Mouse (Mus musculus): Measurements from ENCODE around the gene Ttc25. TPM values are rescaled to one million over a fixed set of nuclear protein-coding genes. Genes with fewer than 3 reads are reported as not detected.
"Not testable (repeated sequence)": the region's sequence is repeated elsewhere in the genome, so short reads cannot be mapped to it uniquely, and the experiment has no call there.

Ttc25 gene
- polyA plus RNA-seq, 1 experiment, result 0.04 TPM

DNA sequence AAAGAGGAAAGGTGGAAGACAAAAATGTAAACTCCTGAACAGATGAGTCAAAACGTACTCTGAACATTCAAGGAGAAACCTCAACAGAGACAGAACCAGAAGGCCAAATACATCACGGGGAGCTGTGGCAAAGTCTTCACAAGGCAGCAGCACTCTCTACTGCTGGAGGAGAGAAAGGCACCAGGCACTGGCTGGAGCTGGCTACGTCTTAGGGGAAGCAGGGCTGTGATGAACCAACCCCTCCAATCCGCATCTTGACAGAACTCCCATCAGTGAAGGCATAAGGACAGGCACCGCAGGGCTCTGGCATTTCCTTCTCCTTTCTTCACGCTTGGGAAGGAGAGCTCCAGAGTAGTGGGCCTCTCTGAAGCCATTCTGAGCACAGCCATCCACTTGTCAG is 66.2 kb downstream of the Ttc25 start:
- DNase-seq (ENCODE audit: low read depth in 1 of 2, low spot score in 2 of 2), result no peak
- TF ChIP-seq POLR2A (IDR thresholded peaks at IDR 0.05; ENCODE audit: low read depth, low read length) (no peak), CTCF (IDR thresholded peaks at IDR 0.05; ENCODE audit: extremely low read depth, insufficient read depth, insufficient read length, insufficient replicate concordance) (peak; percentile 31; the same call in 1 of the 2 replicates)
- Histone ChIP-seq H3K4me3 (ENCODE audit: extremely low read depth, insufficient read depth, insufficient read length) (no peak overlapping the region), H3K4me1 (ENCODE audit: control insufficient read depth, insufficient read depth, insufficient read length) (peaks cover 7% of the 10 kb centered on the region; the same call in 1 of the 2 replicates), H3K27me3 (ENCODE audit: control insufficient read depth, insufficient read depth, low read length) (no peaks in the 10 kb centered on the region), H3K27ac (ENCODE audit: insufficient read depth, low read length) (0 out of 2 replicates have a peak overlapping the region, but pooled peaks have one; percentile 0), H3K36me3 (ENCODE audit: control insufficient read depth, insufficient read depth, low read length) (peaks cover 8% of the 10 kb centered on the region)
- WGBS, result 74% methylated on average over 6 of the region's 6 CpGs

DNA sequence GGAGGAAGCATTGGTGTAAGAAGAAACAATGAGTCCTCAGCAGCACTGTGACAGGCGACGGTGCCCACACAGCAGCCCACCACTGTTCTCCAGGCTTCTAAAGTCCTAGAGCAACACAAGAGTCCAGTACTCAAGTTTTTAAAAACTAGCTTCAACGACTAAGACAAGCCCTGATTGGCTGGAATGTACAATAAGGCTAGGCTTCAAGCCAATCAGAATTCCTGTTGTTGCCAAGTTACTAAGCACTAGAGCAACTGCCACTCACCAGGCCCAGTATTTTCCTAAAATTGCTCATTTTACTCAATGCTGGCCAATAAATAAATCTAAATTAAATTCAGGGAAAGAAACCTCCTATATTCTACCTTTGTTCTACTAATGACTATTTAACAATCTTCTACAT is 67.8 kb downstream of the Ttc25 start:
- Histone ChIP-seq H3K27ac (ENCODE audit: insufficient read depth, low read length) (no peak overlapping the region), H3K27me3 (ENCODE audit: control insufficient read depth, insufficient read depth, low read length) (no peaks in the 10 kb centered on the region), H3K4me1 (ENCODE audit: control insufficient read depth, insufficient read depth, insufficient read length) (peaks cover 10% of the 10 kb centered on the region), H3K4me3 (ENCODE audit: extremely low read depth, insufficient read depth, insufficient read length) (no peak overlapping the region), H3K36me3 (ENCODE audit: control insufficient read depth, insufficient read depth, low read length) (peaks cover 2% of the 10 kb centered on the region)
- TF ChIP-seq CTCF (IDR thresholded peaks at IDR 0.05; ENCODE audit: extremely low read depth, insufficient read depth, insufficient read length, insufficient replicate concordance) (no peak), POLR2A (IDR thresholded peaks at IDR 0.05; ENCODE audit: low read depth, low read length) (no peak)
- no peak for DNase-seq (ENCODE audit: low read depth in 1 of 2, low spot score in 2 of 2)
- 85% methylated on average over 3 of the region's 3 CpGs for WGBS

DNA sequence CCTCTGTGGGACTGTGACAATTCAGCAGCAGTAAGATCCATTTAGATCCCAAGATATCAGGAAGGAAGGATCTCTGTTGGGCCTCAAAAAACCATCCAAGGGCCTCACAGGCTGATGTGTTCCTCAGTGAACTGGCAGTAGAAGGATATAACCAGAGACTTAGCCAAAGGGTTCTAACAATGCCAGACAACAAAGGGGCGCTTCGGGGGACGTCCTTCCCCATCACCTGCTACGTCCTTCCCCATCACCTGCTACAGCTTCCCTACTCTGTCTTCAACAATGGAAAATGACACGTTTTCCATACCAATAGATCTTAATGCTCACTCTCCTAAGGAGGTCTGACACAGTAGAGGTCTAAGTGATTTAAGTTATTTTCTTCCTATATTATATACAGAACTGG is 70.9 kb downstream of the Ttc25 start:
- Histone ChIP-seq H3K4me1 (ENCODE audit: control insufficient read depth, insufficient read depth, insufficient read length) (peaks cover 10% of the 10 kb centered on the region), H3K36me3 (ENCODE audit: control insufficient read depth, insufficient read depth, low read length) (no peaks in the 10 kb centered on the region), H3K4me3 (ENCODE audit: extremely low read depth, insufficient read depth, insufficient read length) (no peak overlapping the region), H3K27ac (ENCODE audit: insufficient read depth, low read length) (no peak overlapping the region), H3K27me3 (ENCODE audit: control insufficient read depth, insufficient read depth, low read length) (no peaks in the 10 kb centered on the region)
- no peak for DNase-seq (ENCODE audit: low read depth in 1 of 2, low spot score in 2 of 2)
- TF ChIP-seq CTCF (IDR thresholded peaks at IDR 0.05; ENCODE audit: extremely low read depth, insufficient read depth, insufficient read length, insufficient replicate concordance), result no peak
- no peak for TF ChIP-seq POLR2A (IDR thresholded peaks at IDR 0.05; ENCODE audit: low read depth, low read length)
- 89% methylated on average over 5 of the region's 5 CpGs for WGBS

DNA sequence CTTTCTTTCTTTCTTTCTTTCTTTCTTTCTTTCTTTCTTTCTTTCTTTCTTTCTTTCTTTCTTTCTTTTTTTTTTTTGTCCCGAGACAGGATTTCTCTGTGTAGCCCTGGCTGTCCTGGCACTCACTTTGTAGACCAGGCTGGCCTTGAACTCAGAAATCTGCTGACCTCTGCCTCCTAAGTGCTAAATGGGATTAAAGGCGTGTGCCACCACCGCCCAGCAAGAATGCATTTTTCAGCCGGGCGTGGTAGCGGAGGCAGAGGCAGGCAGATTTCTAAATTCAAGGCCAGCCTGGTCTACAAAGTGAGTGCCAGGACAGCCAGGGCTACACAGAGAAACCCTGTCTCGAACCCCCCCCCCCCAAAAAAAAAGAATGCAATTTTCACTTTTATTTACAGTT is 71.4 kb downstream of the Ttc25 start:
- H3K4me3 ChIP-seq (ENCODE audit: extremely low read depth, insufficient read depth, insufficient read length); H3K4me1 ChIP-seq (ENCODE audit: control insufficient read depth, insufficient read depth, insufficient read length); H3K36me3 ChIP-seq (ENCODE audit: control insufficient read depth, insufficient read depth, low read length); DNase-seq (ENCODE audit: low read depth in 1 of 2, low spot score in 2 of 2); H3K27me3 ChIP-seq (ENCODE audit: control insufficient read depth, insufficient read depth, low read length); H3K27ac ChIP-seq (ENCODE audit: insufficient read depth, low read length): not testable (repeated sequence)
- WGBS, result 88% methylated on average over 7 of the region's 7 CpGs

DNA sequence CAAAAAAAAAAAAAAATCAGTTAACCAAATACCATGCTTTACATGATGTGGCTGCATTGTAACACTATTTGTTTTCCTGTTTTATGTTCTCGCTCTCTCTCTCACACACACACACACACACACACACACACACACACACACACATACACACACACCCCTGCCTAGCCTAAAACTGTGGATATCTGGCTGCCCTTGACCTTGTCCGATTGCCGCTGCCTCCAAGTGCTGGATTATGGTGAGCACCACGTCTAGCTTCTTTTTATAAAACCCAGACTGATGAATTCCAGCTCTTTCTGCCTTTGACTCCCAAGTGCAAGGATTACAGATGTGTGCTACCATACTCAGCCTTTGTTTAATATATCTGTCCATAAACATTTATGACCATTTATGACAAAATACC is 72.1 kb downstream of the Ttc25 start:
- 90% methylated on average over 4 of the region's 4 CpGs for WGBS
- Histone ChIP-seq H3K4me3 (ENCODE audit: extremely low read depth, insufficient read depth, insufficient read length) (no peak overlapping the region), H3K4me1 (ENCODE audit: control insufficient read depth, insufficient read depth, insufficient read length) (peaks cover 10% of the 10 kb centered on the region), H3K36me3 (ENCODE audit: control insufficient read depth, insufficient read depth, low read length) (no peaks in the 10 kb centered on the region), H3K27ac (ENCODE audit: insufficient read depth, low read length) (no peak overlapping the region), H3K27me3 (ENCODE audit: control insufficient read depth, insufficient read depth, low read length) (no peaks in the 10 kb centered on the region)
- no peak for TF ChIP-seq CTCF (IDR thresholded peaks at IDR 0.05; ENCODE audit: extremely low read depth, insufficient read depth, insufficient read length, insufficient replicate concordance)
- TF ChIP-seq POLR2A (IDR thresholded peaks at IDR 0.05; ENCODE audit: low read depth, low read length), result no peak
- no peak for DNase-seq (ENCODE audit: low read depth in 1 of 2, low spot score in 2 of 2)

DNA sequence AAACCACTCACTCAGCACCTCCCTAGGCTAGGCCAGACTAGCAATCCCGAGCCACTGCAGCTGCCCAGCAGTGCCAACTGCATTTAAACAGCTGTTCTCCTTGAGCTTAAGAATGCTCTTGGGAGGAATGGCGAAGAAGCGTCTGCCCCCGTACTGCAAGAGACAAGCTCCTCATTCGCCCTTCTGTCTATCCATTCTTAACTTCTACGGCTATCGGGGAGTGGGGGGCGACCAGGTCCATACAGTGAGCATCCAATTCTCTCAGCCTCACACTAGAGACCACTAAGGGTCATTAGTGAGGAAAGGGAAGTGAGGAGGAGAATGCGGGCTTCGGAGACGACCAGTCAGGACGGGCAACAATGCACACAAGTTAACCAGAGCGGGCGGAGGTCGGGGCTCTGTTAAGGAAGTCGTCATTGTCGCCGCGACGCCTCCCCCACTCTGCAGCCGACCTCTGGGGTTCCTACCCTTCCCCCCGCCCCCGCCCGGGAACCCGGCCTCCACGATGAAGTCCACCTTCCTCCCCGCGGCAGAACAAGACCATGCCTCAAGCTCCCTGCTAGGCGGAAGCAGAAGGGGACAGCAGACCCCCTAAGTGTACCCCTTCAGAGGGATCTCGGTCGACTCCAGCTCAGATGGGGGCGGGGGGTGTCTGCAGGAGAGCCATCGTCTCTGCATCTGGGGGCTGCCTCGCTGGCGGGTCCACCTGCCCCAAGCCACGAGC is 73.5 kb downstream of the Ttc25 start, which contains the start of gene Nkiras2:
Gene Nkiras2, plus strand, starts transcription at position 484 of the 724 bp plus-strand sequence.
- peak within 1 kb of the TSS; percentile 91 for H3K4me3 ChIP-seq (ENCODE audit: extremely low read depth, insufficient read depth, insufficient read length)
- no peaks in the 10 kb centered on the region for H3K36me3 ChIP-seq (ENCODE audit: control insufficient read depth, insufficient read depth, low read length)
- peaks cover 12% of the 10 kb centered on the region for H3K4me1 ChIP-seq (ENCODE audit: control insufficient read depth, insufficient read depth, insufficient read length)
- H3K27me3 ChIP-seq (ENCODE audit: control insufficient read depth, insufficient read depth, low read length), result no peaks in the 10 kb centered on the region
- TF ChIP-seq CTCF (IDR thresholded peaks at IDR 0.05; ENCODE audit: extremely low read depth, insufficient read depth, insufficient read length, insufficient replicate concordance) (no peak), POLR2A (IDR thresholded peaks at IDR 0.05; ENCODE audit: low read depth, low read length) (no peak)
- DNase-seq (ENCODE audit: low read depth in 1 of 2, low spot score in 2 of 2), result peak; percentile 54 to 73
- under 1% methylated on average over 35 of the region's 36 CpGs for WGBS
- H3K27ac ChIP-seq (ENCODE audit: insufficient read depth, low read length), result peak within 1 kb of the TSS; percentile 91

DNA sequence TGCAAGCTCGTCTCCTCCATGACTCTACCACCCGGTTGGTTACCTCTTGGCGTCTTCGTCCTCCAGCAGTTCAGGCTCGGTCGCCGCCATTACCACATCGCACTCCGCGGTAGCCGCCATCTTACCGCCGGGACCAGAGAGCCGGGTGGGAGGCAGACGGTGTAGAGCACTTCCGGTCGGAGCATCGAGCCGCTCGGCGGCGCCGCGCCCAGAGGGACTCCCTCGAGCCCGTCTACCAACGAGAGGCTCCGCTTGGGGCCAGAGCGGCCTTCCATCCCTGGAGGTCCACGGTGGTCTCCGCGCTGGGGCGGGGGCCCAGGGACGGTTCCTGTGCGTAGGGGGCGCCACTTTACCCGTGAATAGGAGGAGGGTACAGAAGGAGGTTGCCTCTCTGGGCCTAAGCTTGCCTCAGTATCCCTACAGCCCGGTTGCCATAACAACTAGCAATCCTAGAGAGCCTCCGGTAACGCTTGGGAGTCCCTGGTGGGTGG is 74.1 kb downstream of the Ttc25 start:
- WGBS, result under 1% methylated on average over 40 of the region's 40 CpGs
- Histone ChIP-seq H3K4me1 (ENCODE audit: control insufficient read depth, insufficient read depth, insufficient read length) (peaks cover 13% of the 10 kb centered on the region), H3K27ac (ENCODE audit: insufficient read depth, low read length) (peak overlapping the region; percentile 91), H3K36me3 (ENCODE audit: control insufficient read depth, insufficient read depth, low read length) (no peaks in the 10 kb centered on the region), H3K4me3 (ENCODE audit: extremely low read depth, insufficient read depth, insufficient read length) (peak overlapping the region; percentile 91), H3K27me3 (ENCODE audit: control insufficient read depth, insufficient read depth, low read length) (no peaks in the 10 kb centered on the region)
- peak; percentile 80 to 90 for DNase-seq (ENCODE audit: low read depth in 1 of 2, low spot score in 2 of 2)
- TF ChIP-seq CTCF (IDR thresholded peaks at IDR 0.05; ENCODE audit: extremely low read depth, insufficient read depth, insufficient read length, insufficient replicate concordance) (no peak), POLR2A (IDR thresholded peaks at IDR 0.05; ENCODE audit: low read depth, low read length) (peak; percentile 80)
